Mouse (Mus musculus): ENCODE measurements at regions not wholly inside any gene's neighbourhood (a gene's known extent, or its start where the extent isn't known, plus 50 kb on each side); places are given as distances from the start of the nearest gene placed in this dataset.
"Not testable (repeated sequence)": the region's sequence is repeated elsewhere in the genome, so short reads cannot be mapped to it uniquely, and the experiment has no call there.

DNA sequence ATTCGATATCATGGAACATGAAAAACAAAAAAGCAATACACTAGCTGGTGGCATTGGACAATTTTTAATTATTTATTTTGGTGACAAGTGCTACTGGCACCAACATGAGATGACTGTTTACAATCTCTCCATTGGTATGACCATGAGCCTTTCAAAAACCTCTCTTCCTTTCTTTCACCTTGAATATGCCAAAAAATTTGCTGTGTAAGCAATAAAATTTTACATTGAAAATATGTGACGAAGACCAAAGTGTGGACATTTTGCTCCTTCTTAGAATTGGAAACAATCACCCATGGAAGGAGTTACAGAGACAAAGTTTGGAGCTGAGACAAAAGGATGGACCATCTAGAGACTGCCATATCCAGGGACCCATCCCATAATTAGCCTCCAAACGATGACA is 83.4 kb upstream of the Gm49339 start:
- not testable (repeated sequence) for DNase-seq (ENCODE audit: low spot score in 2 of 2)

DNA sequence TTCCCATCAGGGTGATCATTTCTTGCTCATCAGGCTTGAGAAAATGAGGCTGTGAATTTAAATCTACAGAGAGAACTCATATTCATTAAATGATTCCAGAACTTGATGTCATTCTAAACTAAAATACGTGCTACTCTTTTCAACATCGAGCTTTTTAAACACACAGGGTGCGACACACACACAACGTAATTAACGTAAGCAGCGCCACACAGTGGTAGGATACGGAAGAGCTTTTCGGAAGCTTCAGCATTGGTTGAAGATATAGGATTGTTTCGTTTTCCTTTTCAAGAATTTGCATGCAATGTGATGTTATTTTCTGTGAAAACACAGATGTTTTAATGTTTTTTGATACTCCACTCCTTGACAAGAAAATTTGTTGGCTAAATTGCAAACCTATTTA is 75.3 kb upstream of the Gm49339 start:
- DNase-seq (ENCODE audit: low spot score in 2 of 2): peak in 1 of 2 experiments; percentile 69

DNA sequence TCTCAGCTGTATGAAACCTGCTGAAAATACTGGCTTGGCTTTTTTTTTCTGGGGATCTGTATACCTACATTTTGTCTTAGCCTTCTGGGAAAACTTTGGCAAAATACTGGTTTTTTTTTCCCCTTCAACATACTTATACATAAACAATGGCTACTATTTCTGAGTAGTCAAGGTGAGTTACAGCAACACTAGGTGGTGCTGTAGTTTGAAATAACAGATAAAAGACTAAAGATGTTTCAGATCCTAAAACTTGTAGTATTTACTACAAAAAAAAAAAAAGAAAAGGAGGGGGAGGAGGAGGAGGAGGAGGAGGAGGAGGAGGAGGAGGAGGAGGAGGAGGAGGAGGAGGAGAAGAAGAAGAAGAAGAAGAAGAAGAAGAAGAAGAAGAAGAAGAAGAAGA is 67.6 kb upstream of the Gm49339 start:
- DNase-seq (ENCODE audit: low spot score in 2 of 2): no peak

DNA sequence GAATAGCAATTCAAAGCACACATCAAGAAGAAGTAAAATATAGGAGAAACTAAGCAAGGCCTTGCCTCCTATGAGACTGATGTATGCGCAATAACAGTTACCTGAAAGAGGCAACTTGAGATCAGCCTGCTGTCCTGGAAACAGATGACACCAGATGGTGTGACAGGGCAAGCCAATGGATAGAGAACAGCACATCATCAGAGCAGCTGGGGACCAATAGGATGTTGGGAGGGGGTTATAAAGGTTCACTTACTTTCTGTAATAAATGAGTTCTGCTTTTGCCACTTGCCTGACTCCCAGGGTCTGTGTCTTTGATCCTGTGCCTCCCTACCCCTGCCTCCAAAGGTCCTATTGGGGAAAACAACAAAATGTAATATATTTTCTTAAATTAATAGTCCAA is 65.9 kb upstream of the Gm49339 start:
- DNase-seq (ENCODE audit: low spot score in 2 of 2): no peak

DNA sequence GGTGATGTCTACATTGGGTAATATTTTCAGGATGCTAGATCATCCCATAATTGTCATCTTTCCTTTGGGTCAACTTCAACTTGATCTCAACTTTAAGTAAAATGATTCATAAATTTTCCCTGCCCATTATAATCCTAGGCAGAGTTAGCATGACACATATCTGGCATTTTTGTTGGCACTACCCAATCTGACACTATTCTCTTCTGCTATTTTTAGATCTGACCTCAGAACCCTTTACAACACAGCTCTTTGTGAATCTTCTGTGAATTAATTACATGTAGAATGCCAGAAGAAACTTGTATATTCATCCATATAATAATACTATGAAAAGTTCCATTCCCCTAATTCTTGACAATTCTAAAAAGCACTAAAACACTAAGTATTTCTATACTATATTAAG is 63.7 kb upstream of the Gm49339 start:
- DNase-seq (ENCODE audit: low spot score in 2 of 2): no peak

DNA sequence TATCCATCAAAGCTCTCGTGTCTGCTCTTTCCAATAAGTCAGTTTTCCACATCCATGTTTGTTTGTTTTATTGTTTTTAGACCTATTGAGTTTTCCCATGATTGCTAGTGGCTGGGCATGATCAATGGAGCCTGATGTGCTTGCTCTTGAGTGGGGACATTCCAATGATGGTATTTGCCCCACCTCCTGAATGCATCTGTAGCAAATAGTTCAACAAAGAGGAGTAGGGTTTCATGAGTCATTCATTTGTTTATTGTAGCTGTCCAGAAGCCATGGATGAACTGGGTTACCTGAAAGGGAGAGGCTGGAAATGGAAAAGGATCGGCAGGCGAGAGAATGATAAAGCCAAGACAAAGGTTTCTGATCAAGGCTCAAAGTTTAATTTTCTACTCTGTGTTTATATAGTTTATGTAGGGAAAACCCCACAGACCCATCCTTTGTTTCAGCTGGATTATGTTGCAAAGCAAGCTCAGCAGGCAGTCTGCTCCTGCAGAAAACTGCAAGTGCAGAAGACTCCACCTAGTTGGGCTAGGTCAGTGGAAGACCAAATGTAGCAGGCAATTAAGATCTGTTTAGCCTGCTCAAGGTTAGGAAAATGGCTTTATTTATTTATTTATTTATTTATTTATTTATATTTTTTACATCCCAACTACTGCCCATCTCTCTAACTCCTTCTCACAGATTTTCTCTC is 63.0 kb upstream of the Gm49339 start:
- no peak for DNase-seq (ENCODE audit: low spot score in 2 of 2)

DNA sequence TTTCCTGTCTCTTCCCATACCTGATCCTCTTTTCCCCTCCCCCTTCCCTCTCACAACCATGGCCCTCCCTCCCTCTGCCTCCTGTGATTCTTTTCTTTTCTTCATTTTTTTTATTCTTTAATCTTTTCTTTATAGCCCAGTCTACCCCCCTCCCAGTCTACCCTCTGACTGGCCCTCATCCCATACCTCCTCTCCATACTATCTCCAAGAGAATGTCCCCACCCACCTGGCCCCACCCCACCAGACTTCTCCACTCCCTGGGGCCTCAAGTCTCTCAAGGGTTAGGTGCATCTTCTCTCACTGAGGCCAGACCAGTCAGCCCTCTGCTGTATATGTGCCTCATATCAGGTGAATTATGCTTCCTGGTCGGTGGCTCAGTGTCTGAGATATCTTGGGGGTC is 61.9 kb upstream of the Gm49339 start:
- DNase-seq (ENCODE audit: low spot score in 2 of 2): no peak

DNA sequence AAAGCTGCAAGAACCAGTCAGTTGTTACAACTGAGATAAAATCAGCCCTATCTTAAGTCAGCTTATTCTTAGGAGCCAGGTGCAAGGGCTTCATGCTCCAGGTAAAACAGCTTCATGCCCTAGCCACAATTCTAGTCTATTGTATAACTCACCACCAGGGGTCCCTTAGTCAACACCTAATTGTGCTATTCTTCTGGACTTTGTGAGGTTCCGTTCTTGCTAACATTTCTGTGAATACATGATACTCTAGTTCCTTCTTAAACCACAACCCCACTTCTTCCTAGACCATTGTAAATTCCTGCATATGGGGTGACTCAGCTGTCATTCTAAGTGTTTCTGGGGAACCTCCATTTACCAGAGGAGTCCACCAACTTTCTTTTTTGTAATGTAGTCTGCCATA is 57.9 kb upstream of the Gm49339 start:
- DNase-seq (ENCODE audit: low spot score in 2 of 2): no peak
